Mouse (Mus musculus) spleen, adult 2 months (tissue): ENCODE results near the gene Cd40.

Source experiments
- CTCF ChIP-seq: fragments of 200-500 bp; IDR thresholded peaks from 2 replicates; pipeline ENCODE4 v1.5.1; 2011; ENCODE audit warnings: mild to moderate bottlenecking, inconsistent platforms; ENCODE audit not compliant: insufficient read depth, insufficient read length, insufficient replicate concordance; ENCODE audit errors: extremely low read depth
- POLR2A ChIP-seq: fragments of 200-500 bp; IDR thresholded peaks from 2 replicates; pipeline ENCODE4 v1.6.1; 2011; ENCODE audit warnings: low read depth, low read length, inconsistent platforms

DNA sequence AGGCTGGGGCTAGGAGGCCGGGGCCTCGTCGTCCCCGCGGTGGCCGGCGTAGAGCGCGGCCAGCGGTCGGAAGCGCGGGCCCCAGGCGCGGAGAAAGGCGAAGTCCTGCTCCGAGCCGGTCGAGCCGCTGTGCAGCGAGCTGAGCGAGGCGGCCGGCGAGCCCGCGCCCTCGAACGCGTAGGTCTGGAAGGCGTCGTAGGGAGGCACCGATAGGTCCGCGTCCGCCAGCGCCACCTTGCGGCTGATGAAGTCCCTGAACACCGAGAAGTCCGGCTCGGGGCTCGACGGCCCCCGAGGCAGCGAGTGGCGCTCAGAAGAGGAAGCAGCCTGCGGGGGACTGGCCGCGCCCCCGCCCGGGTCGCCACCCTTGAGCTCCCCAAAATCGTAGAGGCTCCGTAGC is 56.7 kb downstream of the Cd40 start:
- TF ChIP-seq CTCF (peak; percentile 92), POLR2A (no peak)
